Mouse (Mus musculus): ENCODE data around the gene Ap4m1. TPM values are rescaled to one million over a fixed set of nuclear protein-coding genes. Genes with fewer than 3 reads are reported as not detected.
A peak's percentile ranks its signal among the peaks of the same experiment; 100 is the strongest.
"Not testable (repeated sequence)": the region's sequence is repeated elsewhere in the genome, so short reads cannot be mapped to it uniquely, and the experiment has no call there.

Gene Ap4m1
- total RNA-seq, 2 experiments from 2014 or later, result 6.9 to 8.3 TPM

DNA sequence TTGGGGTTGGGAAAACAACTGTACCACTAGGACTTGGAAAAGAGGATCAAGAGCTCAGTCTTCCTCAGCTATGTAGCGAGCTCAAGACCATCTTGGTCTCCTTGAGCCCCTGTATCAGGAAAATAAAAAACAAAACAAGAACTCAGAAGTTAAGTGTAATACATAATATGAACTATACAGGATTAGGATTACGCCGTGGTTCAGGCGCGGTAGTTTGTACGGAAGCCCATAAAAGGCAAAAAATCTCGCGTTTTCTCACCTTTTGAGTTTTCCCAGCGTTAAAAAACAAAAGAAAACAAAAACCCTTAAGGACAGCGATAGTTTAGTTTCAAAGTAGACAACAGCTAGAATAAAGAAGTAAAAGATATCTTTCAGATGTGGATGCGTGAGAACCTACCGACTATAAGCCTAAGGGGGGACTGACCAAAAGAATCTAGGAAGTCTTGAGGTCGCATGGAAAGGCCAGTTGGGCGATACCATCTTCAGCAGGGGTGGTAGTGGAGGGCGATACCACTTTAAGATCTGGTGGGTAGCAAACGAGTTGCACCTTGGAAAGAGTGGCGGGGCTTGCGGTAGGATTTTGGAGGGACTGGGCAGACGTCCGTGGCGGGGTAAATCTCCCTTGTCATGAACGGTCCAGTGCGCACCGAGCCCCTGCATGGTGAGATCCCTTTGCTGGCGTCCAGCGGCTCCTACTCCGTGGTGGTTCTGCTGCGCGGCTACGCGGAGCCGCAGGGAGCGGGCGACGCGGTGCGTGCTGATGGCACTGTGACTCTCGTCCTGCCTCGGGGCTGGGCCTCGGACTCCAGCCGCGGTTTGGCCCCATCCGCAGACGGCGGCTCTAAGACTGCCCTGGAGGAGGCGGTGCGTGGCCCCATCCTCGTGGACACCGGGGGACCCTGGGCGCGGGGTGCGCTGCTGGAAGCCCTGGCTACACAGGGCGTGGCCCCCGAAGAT is 22.2 kb downstream of the Ap4m1 start, which contains the start of gene Mblac1:
Gene Mblac1 (plus strand): TSS at position 544 of the 957 bp plus-strand sequence.
- intact Hi-C loops (cut with DNase I), result no loop called here

DNA sequence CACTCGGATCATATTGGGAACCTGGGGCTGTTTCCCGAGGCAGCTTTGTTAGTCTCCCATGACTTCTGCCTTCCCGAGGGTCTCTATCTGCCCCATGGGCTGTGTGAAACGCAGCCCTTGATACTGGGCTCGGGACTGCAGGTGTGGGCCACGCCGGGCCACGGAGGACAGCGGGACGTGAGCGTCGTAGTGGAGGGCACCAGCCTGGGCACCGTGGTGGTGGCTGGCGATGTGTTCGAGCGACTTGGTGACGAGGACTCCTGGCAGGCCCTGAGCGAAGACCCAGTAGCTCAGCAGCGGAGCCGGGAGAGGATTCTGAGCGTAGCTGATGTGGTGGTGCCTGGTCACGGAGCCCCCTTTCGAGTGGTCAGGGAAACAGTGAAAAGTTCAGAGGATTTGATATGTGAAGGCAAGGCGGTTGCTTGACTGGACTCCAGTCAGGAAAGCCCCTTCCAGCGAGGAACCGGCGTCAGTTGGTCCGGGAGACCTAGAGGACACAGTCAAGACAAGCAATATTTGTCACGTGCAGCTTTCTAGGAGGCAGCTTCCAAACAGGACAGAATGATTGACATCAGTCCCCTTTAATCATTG is 23.0 kb downstream of the Ap4m1 start:
- intact Hi-C loops (cut with DNase I), result no loop called here
- DNase-seq, result no peak

More for the DNA sequence above, 22.2 kb downstream of the Ap4m1 start, which contains the start of gene Mblac1:
- peak; percentile 72 to 79 for DNase-seq

DNA sequence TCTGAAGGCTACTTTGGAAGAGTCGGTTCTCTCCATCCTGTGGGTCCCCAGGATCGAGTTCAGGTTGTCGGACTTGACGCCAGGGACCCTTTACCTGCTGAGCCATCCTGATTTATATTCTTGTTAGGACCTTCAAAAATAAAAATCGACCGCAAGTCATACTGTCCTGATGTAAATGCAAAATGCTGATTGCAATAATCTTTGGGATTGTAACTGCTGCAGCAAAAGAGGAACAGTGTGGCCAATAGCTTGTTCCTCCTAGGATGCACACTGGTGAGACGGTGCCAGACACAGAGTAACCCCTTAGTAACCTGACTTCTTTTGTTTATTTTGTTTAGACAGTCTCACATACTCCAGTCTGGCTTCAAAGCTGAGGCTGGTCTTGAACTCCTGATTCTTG is 23.7 kb downstream of the Ap4m1 start:
- DNase-seq, result no peak
- intact Hi-C loops (cut with DNase I), result no loop called here

DNA sequence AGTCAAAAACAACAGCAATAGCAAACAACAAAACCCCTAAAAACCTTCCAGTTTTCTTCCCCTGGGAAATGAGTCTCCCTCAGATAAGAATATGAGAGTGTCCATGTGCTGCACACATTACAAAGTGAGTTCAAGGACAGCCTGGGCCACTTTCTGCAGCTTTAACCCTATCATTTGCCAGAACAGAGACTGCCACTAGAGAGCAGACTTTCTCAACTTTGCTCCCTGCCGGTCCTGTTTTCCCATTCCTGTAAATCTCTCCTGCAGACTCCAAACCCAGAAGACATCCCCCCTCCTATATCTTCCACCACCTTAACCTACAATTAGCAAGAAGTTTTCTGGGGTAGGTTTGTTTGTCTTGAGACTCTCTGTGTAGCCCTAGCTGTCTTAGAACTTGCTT is 27.8 kb downstream of the Ap4m1 start:
- intact Hi-C loops (cut with DNase I), result no loop called here
- DNase-seq, result no peak

DNA sequence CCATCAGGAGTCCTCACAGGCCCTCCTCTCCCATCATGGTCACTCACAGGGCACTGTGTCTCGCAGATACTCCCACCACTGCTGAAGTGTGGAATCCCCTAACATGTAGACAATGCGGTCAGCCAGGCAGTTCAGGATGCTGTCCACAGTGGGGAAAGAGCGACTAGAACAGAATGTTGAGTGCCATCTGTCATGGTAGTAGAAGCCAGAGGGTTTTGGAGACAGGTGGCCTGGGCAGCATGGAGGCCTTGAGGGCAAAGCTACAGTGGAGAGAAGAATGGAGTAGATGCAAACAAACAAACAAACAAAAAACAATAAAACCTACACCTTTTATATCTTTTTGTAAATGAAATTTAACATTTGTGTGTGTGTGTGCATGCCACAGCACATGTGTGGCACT is 30.3 kb downstream of the Ap4m1 start:
- intact Hi-C loops (cut with DNase I), result no loop called here
- DNase-seq, result no peak

DNA sequence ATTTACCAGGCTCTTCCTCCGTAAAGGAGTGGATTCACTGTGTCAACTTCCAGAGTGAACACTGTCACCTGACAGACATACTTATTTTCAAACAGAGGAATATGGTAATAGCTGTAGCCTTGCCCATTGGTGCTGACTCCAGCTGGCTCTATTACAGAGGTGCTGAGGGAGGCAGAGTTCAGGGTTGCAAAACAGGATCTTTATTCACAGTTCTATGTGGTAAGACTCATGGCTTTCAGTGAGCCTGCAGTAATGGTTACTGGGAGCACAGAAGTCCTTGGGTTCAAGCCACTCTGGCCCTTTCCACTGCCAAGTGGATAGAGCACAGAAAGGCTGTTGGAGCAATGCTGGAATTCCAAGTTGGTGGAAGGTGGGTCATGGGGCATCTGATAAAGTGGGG is 35.5 kb downstream of the Ap4m1 start:
- no peak for DNase-seq
- intact Hi-C loops (cut with DNase I), result no loop called here

DNA sequence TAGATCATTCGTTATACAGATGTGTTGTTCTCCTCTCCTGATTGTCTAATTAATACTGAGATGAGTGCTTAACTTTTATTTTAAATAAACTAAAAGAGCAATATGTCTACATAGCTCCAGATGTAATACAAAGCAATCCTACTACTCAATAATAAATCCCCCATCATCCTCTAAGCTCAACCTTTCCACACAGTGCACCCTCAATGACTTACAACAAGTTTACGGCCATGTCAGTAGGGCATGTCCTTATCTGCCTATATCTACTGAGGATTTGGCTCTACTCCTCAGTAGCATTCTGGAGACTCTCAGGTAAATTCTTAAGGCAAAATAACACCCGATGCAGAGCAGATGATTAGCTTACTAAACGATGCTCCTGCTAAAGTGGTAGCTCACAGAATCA is 36.1 kb downstream of the Ap4m1 start:
- intact Hi-C loops (cut with DNase I), result no loop called here
- no peak for DNase-seq

DNA sequence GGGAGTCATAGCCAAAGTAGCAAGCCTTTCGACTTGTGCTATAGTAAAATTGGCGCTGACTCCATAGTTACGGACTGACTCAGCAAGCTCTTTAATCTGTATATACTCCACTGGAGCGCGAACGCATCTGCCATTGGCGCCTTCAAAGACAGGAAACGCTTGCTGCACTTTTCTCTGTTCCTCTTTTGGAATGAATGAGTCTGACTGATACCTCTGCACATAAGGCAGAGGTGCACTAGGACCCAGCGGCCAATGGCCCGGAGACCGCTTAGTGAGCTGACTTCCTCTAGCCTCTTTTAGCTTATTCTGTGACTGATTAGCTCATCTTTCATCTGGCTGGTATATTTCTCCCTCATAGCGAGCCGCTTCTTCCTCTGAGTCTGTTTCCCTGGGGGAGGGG is 44.8 kb downstream of the Ap4m1 start:
- DNase-seq; intact Hi-C loops (cut with DNase I): not testable (repeated sequence)

DNA sequence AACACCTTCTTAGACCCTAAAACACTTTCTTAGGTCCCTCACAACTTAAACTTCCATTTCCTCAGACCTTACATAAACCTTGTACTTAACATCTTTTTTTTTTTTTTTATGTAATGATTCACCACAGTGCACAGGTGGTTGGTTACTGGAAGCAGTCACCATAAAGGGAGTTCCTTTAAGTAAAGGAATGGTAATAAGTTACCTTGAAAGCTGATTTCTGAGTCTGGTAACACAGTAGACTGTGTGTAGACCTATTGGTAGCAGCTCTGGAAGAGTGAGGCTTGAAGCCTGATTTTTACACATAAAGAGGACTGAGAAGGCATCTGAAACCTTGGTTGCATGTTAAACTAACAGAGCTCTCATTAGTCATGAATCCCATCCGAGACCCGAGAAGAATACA is 48.1 kb downstream of the Ap4m1 start:
- no peak for DNase-seq
- intact Hi-C loops (cut with DNase I), result no loop called here

DNA sequence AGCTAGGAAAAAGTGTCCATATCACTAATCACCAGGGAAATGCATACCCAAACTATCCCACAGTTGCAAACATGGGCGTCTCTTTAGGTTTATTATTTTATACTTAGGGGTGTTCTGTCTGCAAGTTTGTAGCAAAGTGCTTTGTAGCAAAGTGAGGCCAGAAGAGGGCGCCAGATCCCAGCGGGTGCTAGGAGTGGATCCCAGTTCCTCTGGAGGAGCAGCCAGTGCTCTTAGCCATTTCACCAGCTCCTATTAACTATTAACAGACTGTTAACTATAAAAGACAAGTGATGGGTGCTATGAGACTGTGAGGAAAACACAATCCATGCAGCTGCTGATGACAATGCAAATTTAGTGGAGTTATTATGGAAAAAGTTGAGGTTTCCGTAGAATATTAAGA is 50.3 kb downstream of the Ap4m1 start:
- intact Hi-C loops (cut with DNase I), result no loop called here
- peak; percentile 69 to 76 for DNase-seq

DNA sequence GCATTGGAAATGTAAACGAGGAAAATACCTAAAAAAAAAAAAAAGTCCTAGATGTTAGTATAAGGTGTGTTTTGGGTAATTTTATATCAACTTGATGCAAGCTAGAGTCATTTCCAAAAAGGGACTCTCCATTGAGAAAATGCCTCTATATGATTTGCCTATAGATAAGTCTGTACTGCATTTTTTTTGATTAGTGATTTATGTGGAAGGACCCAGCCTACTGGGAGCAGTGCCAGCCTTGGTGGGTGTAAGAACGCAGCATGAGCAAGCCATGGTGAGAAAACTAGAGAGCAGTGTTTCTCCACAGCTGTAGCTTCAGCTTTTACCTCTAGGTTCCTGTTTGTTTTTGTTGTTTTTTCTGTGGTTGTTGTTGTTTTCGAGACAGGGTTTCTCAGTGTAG is 51.5 kb downstream of the Ap4m1 start:
- intact Hi-C loops (cut with DNase I), result no loop called here
- DNase-seq, result no peak

DNA sequence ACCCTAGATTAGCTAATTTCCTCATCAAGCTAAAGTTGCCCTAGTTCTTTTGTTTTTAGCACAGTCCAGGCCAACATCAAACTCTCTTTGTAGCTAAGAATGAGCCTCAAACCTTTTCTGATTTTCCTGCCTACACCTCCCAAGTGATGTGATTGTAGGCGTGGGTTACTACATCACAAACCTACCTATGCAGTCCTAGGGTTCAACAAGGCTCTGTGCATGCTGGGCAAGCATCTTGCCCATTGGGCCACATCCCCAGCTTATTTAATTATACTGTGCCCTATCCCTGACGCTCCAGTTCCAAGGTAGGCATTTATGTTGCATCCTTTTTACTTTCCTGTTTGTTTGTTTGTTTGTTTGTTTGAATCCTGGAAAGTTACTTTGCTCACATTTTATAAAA is 53.9 kb downstream of the Ap4m1 start, which contains the start of gene Nxpe5:
Gene Nxpe5 (plus strand): TSS at position 199 of the 400 bp plus-strand sequence.
- intact Hi-C loops (cut with DNase I), result no loop called here
- DNase-seq, result no peak

DNA sequence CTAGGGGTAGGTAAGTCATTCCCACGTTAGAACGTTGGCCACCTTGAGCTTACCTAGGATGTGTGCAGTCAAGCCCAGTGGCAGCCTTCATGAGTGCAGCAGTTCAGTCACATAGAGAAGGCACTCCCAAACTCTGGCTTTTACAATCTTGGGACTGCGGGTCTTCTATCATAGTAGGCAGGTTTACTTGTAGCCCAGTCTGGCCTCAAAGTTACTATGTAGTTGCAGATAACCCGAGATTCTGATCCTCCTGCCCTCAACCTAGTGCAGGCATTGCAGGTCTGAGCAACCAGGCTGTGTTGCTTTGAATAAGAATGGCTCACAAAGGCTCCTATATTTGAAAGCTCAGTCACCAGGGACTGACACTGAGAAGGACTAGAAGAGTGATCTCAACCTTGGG is 54.7 kb downstream of the Ap4m1 start:
- DNase-seq, result no peak
- intact Hi-C loops (cut with DNase I), result no loop called here

DNA sequence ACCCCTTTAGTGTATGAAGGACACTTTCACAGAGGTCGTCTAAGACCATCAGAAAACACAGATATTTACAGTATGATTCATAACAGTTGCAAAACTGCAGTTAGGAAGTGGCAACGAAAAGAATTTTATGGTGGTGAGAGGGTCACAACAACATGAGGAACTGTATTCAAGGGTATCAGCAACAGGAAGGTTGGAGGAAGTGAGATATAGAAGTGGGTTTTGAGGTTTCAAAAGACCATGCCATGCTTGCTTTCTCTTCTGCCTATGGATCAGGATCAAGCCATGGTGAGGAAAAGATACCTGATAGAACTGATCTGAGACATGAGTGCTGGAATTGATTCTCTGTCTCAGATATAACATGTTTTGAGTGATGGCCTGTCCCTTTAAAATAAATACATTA is 55.6 kb downstream of the Ap4m1 start:
- DNase-seq, result no peak
- intact Hi-C loops (cut with DNase I), result no loop called here

DNA sequence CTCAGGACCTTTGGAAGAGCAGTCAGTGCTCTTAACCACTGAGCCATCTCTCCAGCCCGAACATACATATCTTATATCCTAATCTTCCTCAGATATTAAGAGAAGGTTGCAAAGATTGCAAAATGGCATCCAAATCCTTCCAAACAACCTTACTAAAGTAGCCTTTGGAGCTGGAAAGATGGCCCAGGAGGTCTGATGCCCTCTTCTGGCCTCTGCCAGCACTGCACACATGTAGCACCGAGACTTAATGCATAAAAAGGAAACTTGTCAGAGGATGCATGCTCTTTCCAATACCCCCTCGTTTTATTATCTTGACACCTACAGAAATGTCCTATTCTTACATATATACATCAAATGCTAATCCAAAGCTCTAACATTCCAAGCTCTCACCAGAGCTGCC is 56.2 kb downstream of the Ap4m1 start:
- intact Hi-C loops (cut with DNase I), result no loop called here
- DNase-seq, result no peak

DNA sequence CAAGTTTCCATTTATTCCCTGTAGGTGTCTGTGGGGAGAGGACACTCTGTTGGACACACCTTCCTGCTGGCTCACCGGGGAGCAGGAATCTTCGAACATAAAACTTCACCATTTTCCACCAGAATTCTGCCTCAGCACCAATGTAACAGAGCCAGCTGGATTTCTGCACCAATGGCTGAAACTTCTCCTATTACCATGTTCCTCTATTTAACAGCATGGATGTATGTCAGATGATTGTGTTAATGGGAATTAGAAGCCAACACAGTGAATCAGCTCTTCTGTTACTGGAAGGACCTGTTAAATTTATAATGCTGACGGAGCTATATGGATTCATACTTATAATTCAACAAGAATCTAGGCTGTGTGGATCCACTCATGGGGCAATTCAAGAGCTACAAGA is 57.7 kb downstream of the Ap4m1 start:
- DNase-seq, result no peak
- intact Hi-C loops (cut with DNase I), result no loop called here

Small RNA genes lying within 50 kb of the gene (microRNA-seq; reads per million reads assigned to microRNA genes)
- gene Mir106b, result 748 to 1,474 reads per million in 2 experiments
- 271 to 336 reads per million in 2 experiments for gene Mir25
- 1,905 to 2,022 reads per million in 2 experiments for gene Mir93

Other genes starting within 250 kb of the Ap4m1 start
- gene Gjc3, start 208.9 kb upstream of the Ap4m1 start, total RNA-seq (2021), result under 1 TPM; 0.59 to 0.99 TPM
- gene Azgp1, start 190.5 kb upstream of the Ap4m1 start, total RNA-seq (2021), result under 1 TPM in 1 of 2 experiments, not detected in 1; 0.46 TPM
- not detected for gene Smok3a, start 150.7 kb upstream of the Ap4m1 start, total RNA-seq (2021)
- gene Smok3b, start 150.6 kb upstream of the Ap4m1 start, total RNA-seq (2021), result not detected
- not detected for gene Smok3c, start 118.8 kb upstream of the Ap4m1 start, total RNA-seq (2021)
- gene Zkscan1, start 86.9 kb upstream of the Ap4m1 start, total RNA-seq (2021), result 10 to 100 TPM in 1 of 2 experiments, 1 to 10 TPM in 1; 7.0 to 10.2 TPM
- 10 to 100 TPM; 10.1 to 12.8 TPM for gene Zscan21, start 55.1 kb upstream of the Ap4m1 start, total RNA-seq (2021)
- 1 to 10 TPM; 2.5 to 5.4 TPM for gene Zfp113, start 16.3 kb upstream of the Ap4m1 start, total RNA-seq (2021)
- 10 to 100 TPM; 92.5 to 95.9 TPM for gene Cops6, start 10.9 kb upstream of the Ap4m1 start, total RNA-seq (2021)
- 1 to 10 TPM; 7.6 to 8.7 TPM for gene Mcm7, start 420 bp downstream of the Ap4m1 start, total RNA-seq (2021)
- gene Taf6, start 15.4 kb downstream of the Ap4m1 start, total RNA-seq (2021), result 10 to 100 TPM; 27.2 to 29.1 TPM
- gene Cnpy4, start 15.5 kb downstream of the Ap4m1 start, total RNA-seq (2021), result 1 to 10 TPM; 3.7 to 3.8 TPM
- gene Mblac1, start 22.3 kb downstream of the Ap4m1 start, total RNA-seq (2021), result 1 to 10 TPM; 1.4 to 1.6 TPM
- under 1 TPM; 0.10 to 0.35 TPM for gene Nxpe5, start 53.9 kb downstream of the Ap4m1 start, total RNA-seq (2021)
- 10 to 100 TPM; 45.2 to 49.9 TPM for gene Lamtor4, start 83.5 kb downstream of the Ap4m1 start, total RNA-seq (2021)
- gene BC037034, start 92.0 kb downstream of the Ap4m1 start, total RNA-seq (2021), result 1 to 10 TPM; 2.2 to 3.3 TPM
- under 1 TPM; 0.12 to 0.18 TPM for gene Gal3st4, start 100.8 kb downstream of the Ap4m1 start, total RNA-seq (2021)
- gene Gm43720, start 108.0 kb downstream of the Ap4m1 start, total RNA-seq (2021), result not detected
- not detected for gene Gpc2, start 108.0 kb downstream of the Ap4m1 start, total RNA-seq (2021)
- not detected for gene Stag3, start 108.2 kb downstream of the Ap4m1 start, total RNA-seq (2021)
- not detected for gene Pvrig, start 170.0 kb downstream of the Ap4m1 start, total RNA-seq (2021)